Mouse (Mus musculus) cortical plate, adult 2 months (tissue): ENCODE data around the gene L1cam.

Source experiments
- CTCF ChIP-seq: fragments of 200-500 bp; IDR thresholded peaks from 2 replicates; pipeline ENCODE4 v1.5.1; 2011; ENCODE audit warnings: mild to moderate bottlenecking, control low read depth, low read length; ENCODE audit not compliant: insufficient read depth; ENCODE audit errors: extremely low read depth
- POLR2A ChIP-seq: fragments of 200-500 bp; IDR thresholded peaks from 2 replicates; pipeline ENCODE4 v1.6.1; 2011; ENCODE audit warnings: mild to moderate bottlenecking, low read length, control low read depth; ENCODE audit not compliant: insufficient read depth; ENCODE audit errors: extremely low read depth

GRCm38 (mm10) chrX:73916945-73917344 lies 21.0 kb upstream of the L1cam start:
- no peak for TF ChIP-seq CTCF
- TF ChIP-seq POLR2A, result no peak
